Mouse (Mus musculus): ENCODE measurements around the gene Mycl. TPM values are rescaled to one million over a fixed set of nuclear protein-coding genes. Genes with fewer than 3 reads are reported as not detected.

Mycl gene
- polyA plus RNA-seq, 1 experiment from 2014 or later, result 13.0 TPM

GRCm38 (mm10) chr4:122960321-122961099 lies 34.9 kb upstream of the Mycl start:
- peak; percentile 28; the same call in 1 of the 2 replicates for ATAC-seq (ENCODE audit: insufficient read depth, low FRiP score)
- peaks cover 8% of the 10 kb centered on the region; the same call in 1 of the 2 replicates for H3K27me3 ChIP-seq (ENCODE audit: control insufficient read depth, insufficient read depth, low read length)
- peak overlapping the region; percentile 97 for H3K4me2 ChIP-seq (ENCODE audit: low read depth, low read length)
- WGBS, result under 1% methylated on average over 43 of the region's 43 CpGs
- H3K4me1 ChIP-seq (ENCODE audit: control insufficient read depth, insufficient read depth, low read length), result peaks cover 16% of the 10 kb centered on the region
- H3K9ac ChIP-seq (ENCODE audit: low read length), result peak overlapping the region; percentile 69
- H3K9me3 ChIP-seq (replicated peaks; ENCODE audit: control insufficient read depth, low read length), result no peaks in the 10 kb centered on the region
- H3K4me3 ChIP-seq (replicated peaks; ENCODE audit: low read length), result peak overlapping the region; percentile 60
- H3K36me3 ChIP-seq (ENCODE audit: control insufficient read depth, insufficient read depth, low read length), result no peaks in the 10 kb centered on the region
- peak overlapping the region; percentile 22; the same call in 1 of the 2 replicates for H3K27ac ChIP-seq (ENCODE audit: low read length)

- H3K9me3 ChIP-seq (replicated peaks; ENCODE audit: control insufficient read depth, low read length), result no peaks in the 10 kb centered on the region
- H3K9ac ChIP-seq (ENCODE audit: low read length), result peak within 1 kb of the TSS; percentile 69
- peaks cover 9% of the 10 kb centered on the region for H3K4me1 ChIP-seq (ENCODE audit: control insufficient read depth, insufficient read depth, low read length)
- WGBS, result under 1% methylated on average over 27 of the region's 27 CpGs
- peaks cover 8% of the 10 kb centered on the region; the same call in 1 of the 2 replicates for H3K27me3 ChIP-seq (ENCODE audit: control insufficient read depth, insufficient read depth, low read length)
- no peaks in the 10 kb centered on the region for H3K36me3 ChIP-seq (ENCODE audit: control insufficient read depth, insufficient read depth, low read length)
- H3K4me3 ChIP-seq (replicated peaks; ENCODE audit: low read length), result peak within 1 kb of the TSS; percentile 60
- peak within 1 kb of the TSS; percentile 22; the same call in 1 of the 2 replicates for H3K27ac ChIP-seq (ENCODE audit: low read length)
- peak; percentile 86 for ATAC-seq (ENCODE audit: insufficient read depth, low FRiP score)
- H3K4me2 ChIP-seq (ENCODE audit: low read depth, low read length), result peak within 1 kb of the TSS; percentile 97
Measured at GRCm38 (mm10) chr4:122961100-122961567, 34.3 kb upstream of the Mycl start, which contains the start of gene Mfsd2a. Gene Mfsd2a (minus strand): TSS chr4:122961188.

DNA sequence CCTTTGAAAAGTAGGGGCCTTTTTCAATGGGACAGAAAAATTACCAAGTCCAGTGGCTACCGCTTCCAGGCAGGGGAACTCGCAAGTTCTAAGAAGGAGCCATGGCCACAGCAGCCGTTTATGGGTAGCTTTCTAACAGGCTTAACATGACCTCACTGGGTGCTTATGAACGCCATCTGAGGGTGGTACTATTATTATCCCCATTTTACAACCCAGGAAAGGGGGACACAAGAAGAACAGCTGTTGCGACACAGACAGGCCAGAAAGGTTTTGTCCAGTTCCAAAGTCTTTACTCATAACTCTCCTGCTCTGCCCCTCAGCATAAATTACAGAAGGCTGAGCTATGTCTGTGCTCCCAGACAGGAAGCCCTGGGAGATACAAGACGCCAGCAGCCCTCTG lies 33.9 kb upstream of the Mycl start:
- no peak for ATAC-seq (ENCODE audit: insufficient read depth, low FRiP score)
- no peaks in the 10 kb centered on the region for H3K36me3 ChIP-seq (ENCODE audit: control insufficient read depth, insufficient read depth, low read length)
- H3K27ac ChIP-seq (ENCODE audit: low read length), result no peak overlapping the region
- peaks cover 9% of the 10 kb centered on the region; the same call in 1 of the 2 replicates for H3K4me1 ChIP-seq (ENCODE audit: control insufficient read depth, insufficient read depth, low read length)
- WGBS, result 47% methylated on average over 6 of the region's 6 CpGs
- H3K9ac ChIP-seq (ENCODE audit: low read length), result peak overlapping the region; percentile 69; the same call in 1 of the 2 replicates
- H3K9me3 ChIP-seq (replicated peaks; ENCODE audit: control insufficient read depth, low read length), result no peaks in the 10 kb centered on the region
- H3K4me3 ChIP-seq (replicated peaks; ENCODE audit: low read length), result peak overlapping the region; percentile 60
- peaks cover 8% of the 10 kb centered on the region; the same call in 1 of the 2 replicates for H3K27me3 ChIP-seq (ENCODE audit: control insufficient read depth, insufficient read depth, low read length)
- H3K4me2 ChIP-seq (ENCODE audit: low read depth, low read length), result peak overlapping the region; percentile 97

DNA sequence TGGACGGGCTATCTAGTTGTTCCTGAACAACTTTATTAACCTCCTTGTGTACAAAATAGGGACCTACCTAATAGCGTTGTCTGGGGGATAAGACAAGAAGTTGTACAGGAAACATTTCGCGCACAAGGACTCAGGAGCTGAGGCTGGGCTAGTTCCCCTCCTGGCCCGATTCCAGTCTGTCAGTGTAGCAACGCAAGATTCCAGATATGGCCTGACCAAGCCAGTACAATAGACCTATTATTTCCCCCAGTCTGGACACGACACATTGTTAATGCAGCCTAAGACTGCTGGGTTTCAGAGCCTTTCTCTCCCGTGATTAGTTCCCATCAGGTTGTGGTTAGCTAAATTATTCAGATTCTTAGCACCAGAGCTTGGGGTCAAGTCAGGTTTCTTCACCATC lies 32.7 kb upstream of the Mycl start:
- WGBS, result 49% methylated on average over 8 of the region's 8 CpGs
- Histone ChIP-seq H3K4me2 (ENCODE audit: low read depth, low read length) (no peak overlapping the region), H3K4me3 (replicated peaks; ENCODE audit: low read length) (no peak overlapping the region), H3K4me1 (ENCODE audit: control insufficient read depth, insufficient read depth, low read length) (peaks cover 9% of the 10 kb centered on the region; the same call in 1 of the 2 replicates), H3K27ac (ENCODE audit: low read length) (no peak overlapping the region), H3K27me3 (ENCODE audit: control insufficient read depth, insufficient read depth, low read length) (peaks cover 8% of the 10 kb centered on the region; the same call in 1 of the 2 replicates), H3K9me3 (replicated peaks; ENCODE audit: control insufficient read depth, low read length) (no peaks in the 10 kb centered on the region), H3K36me3 (ENCODE audit: control insufficient read depth, insufficient read depth, low read length) (no peaks in the 10 kb centered on the region), H3K9ac (ENCODE audit: low read length) (no peak overlapping the region)
- peak; percentile 49 for ATAC-seq (ENCODE audit: insufficient read depth, low FRiP score)

- ATAC-seq (ENCODE audit: insufficient read depth, low FRiP score), result no peak
- H3K36me3 ChIP-seq (ENCODE audit: control insufficient read depth, insufficient read depth, low read length), result no peaks in the 10 kb centered on the region
- H3K27me3 ChIP-seq (ENCODE audit: control insufficient read depth, insufficient read depth, low read length), result no peaks in the 10 kb centered on the region
Measured at GRCm38 (mm10) chr4:122968106-122968505, 27.3 kb upstream of the Mycl start.

DNA sequence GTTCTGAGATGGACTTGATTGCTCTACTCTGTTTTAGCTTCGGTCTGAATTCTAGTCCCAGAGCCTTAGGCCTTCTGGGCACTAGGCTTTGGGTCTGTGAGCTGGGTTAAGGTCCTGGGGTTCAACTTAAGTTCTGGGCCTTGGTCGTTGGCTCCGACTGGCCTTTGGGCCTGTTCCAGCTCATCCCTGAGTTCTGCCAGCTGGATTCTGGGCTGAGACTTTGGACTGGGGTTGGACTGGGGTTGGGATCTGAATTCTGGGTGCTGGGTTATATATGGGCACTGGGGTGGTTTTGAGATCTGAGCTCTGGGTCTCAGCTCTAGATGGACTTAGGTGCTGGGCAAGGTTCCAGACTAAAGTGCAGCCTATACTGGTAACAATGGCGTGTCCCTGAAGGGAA lies 24.3 kb upstream of the Mycl start:
- ATAC-seq (ENCODE audit: insufficient read depth, low FRiP score), result no peak
- Histone ChIP-seq H3K9me3 (replicated peaks; ENCODE audit: control insufficient read depth, low read length) (no peaks in the 10 kb centered on the region), H3K4me3 (replicated peaks; ENCODE audit: low read length) (no peak overlapping the region), H3K4me2 (ENCODE audit: low read depth, low read length) (no peak overlapping the region), H3K27me3 (ENCODE audit: control insufficient read depth, insufficient read depth, low read length) (no peaks in the 10 kb centered on the region), H3K27ac (ENCODE audit: low read length) (no peak overlapping the region; the same call in 1 of the 2 replicates), H3K9ac (ENCODE audit: low read length) (no peak overlapping the region), H3K36me3 (ENCODE audit: control insufficient read depth, insufficient read depth, low read length) (no peaks in the 10 kb centered on the region), H3K4me1 (ENCODE audit: control insufficient read depth, insufficient read depth, low read length) (no peaks in the 10 kb centered on the region)
- WGBS, result 80% methylated on average over 4 of the region's 4 CpGs

More at GRCm38 (mm10) chr4:122968106-122968505, 27.3 kb upstream of the Mycl start:
- Histone ChIP-seq H3K4me1 (ENCODE audit: control insufficient read depth, insufficient read depth, low read length) (no peaks in the 10 kb centered on the region), H3K9ac (ENCODE audit: low read length) (no peak overlapping the region), H3K9me3 (replicated peaks; ENCODE audit: control insufficient read depth, low read length) (no peaks in the 10 kb centered on the region), H3K4me2 (ENCODE audit: low read depth, low read length) (no peak overlapping the region), H3K27ac (ENCODE audit: low read length) (no peak overlapping the region), H3K4me3 (replicated peaks; ENCODE audit: low read length) (no peak overlapping the region)
- 47% methylated on average over 4 of the region's 4 CpGs for WGBS

DNA sequence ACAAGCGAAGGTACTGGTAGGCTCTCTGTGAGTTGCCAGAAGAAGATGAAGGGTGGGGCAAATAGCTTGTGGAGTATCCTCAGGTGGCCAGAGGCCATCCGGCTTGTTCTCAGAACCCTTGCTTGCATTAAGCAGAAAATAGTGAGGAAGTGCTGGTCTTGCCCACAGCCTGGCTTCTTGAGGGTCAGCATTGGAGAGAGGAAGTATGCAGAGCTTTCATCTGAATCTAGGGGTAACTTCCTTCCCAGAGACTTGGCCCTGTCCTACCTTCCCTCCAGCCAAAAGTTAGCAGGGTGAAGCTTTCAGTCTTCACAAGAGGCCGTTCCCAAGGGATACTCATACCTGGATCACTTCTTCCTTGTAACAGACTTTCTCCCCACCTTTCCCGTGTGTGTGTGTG lies 23.8 kb upstream of the Mycl start:
- no peaks in the 10 kb centered on the region for H3K9me3 ChIP-seq (replicated peaks; ENCODE audit: control insufficient read depth, low read length)
- H3K4me2 ChIP-seq (ENCODE audit: low read depth, low read length), result no peak overlapping the region
- no peak overlapping the region; the same call in none of the 2 replicates for H3K27ac ChIP-seq (ENCODE audit: low read length)
- H3K36me3 ChIP-seq (ENCODE audit: control insufficient read depth, insufficient read depth, low read length), result no peaks in the 10 kb centered on the region
- no peaks in the 10 kb centered on the region for H3K4me1 ChIP-seq (ENCODE audit: control insufficient read depth, insufficient read depth, low read length)
- H3K9ac ChIP-seq (ENCODE audit: low read length), result no peak overlapping the region
- H3K4me3 ChIP-seq (replicated peaks; ENCODE audit: low read length), result no peak overlapping the region
- no peak for ATAC-seq (ENCODE audit: insufficient read depth, low FRiP score)
- H3K27me3 ChIP-seq (ENCODE audit: control insufficient read depth, insufficient read depth, low read length), result no peaks in the 10 kb centered on the region
- WGBS, result 75% methylated on average over 4 of the region's 4 CpGs

DNA sequence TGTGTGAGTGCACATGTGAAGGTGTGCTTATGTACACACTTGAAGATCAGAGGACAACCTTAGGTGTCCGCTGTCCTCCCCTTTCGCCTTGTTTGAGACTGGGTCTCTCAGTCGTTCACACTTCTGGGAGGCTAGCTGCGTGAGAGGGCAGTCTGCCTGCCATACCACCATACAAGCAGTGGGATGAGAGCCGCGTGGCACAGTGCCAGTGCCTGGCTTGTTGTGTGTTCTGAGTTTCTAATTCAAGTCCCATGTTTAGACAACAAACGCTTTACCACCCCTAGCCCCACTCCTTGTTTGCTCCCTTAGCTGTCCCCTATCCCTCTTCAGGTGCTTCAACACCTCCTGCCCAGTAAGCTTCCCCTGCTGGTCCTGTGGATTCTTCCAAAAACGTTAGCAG lies 23.4 kb upstream of the Mycl start:
- H3K9me3 ChIP-seq (replicated peaks; ENCODE audit: control insufficient read depth, low read length), result no peaks in the 10 kb centered on the region
- H3K36me3 ChIP-seq (ENCODE audit: control insufficient read depth, insufficient read depth, low read length), result no peaks in the 10 kb centered on the region
- no peak overlapping the region for H3K9ac ChIP-seq (ENCODE audit: low read length)
- H3K27ac ChIP-seq (ENCODE audit: low read length), result peak overlapping the region; percentile 38; the same call in 1 of the 2 replicates
- 64% methylated on average over 8 of the region's 8 CpGs for WGBS
- no peaks in the 10 kb centered on the region for H3K27me3 ChIP-seq (ENCODE audit: control insufficient read depth, insufficient read depth, low read length)
- no peak overlapping the region for H3K4me3 ChIP-seq (replicated peaks; ENCODE audit: low read length)
- ATAC-seq (ENCODE audit: insufficient read depth, low FRiP score), result no peak
- H3K4me2 ChIP-seq (ENCODE audit: low read depth, low read length), result no peak overlapping the region
- H3K4me1 ChIP-seq (ENCODE audit: control insufficient read depth, insufficient read depth, low read length), result no peaks in the 10 kb centered on the region

DNA sequence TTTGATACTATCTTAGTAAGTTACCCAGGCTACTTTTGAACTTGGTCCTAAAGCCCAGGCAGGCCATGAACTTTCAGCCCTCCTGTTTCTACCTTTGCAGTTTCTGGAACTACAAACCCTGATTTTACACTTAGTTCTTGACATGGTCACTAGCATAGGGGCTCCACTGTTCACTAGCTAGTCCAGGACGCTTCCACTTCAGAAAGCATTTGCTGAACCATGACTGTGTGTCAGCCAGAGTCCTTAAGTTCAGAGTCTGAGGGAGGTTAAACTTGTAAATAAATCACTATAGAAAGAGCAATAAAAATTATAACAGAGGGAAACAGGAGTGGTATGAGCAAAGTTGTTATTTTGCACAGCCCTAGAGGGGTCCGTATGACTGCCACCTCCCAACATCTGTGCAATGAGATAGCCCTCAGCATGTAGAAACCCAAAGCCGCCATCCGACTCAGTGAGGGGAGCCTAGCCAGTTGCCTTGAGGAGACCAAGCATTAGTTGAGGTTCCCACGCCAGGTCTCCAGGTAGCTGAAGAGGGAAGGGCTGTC lies 20.4 kb upstream of the Mycl start:
- Histone ChIP-seq H3K4me2 (ENCODE audit: low read depth, low read length) (no peak overlapping the region), H3K27ac (ENCODE audit: low read length) (no peak overlapping the region), H3K4me1 (ENCODE audit: control insufficient read depth, insufficient read depth, low read length) (no peaks in the 10 kb centered on the region), H3K4me3 (replicated peaks; ENCODE audit: low read length) (no peak overlapping the region), H3K36me3 (ENCODE audit: control insufficient read depth, insufficient read depth, low read length) (no peaks in the 10 kb centered on the region), H3K9ac (ENCODE audit: low read length) (no peak overlapping the region), H3K27me3 (ENCODE audit: control insufficient read depth, insufficient read depth, low read length) (no peaks in the 10 kb centered on the region), H3K9me3 (replicated peaks; ENCODE audit: control insufficient read depth, low read length) (no peaks in the 10 kb centered on the region)
- no peak for ATAC-seq (ENCODE audit: insufficient read depth, low FRiP score)
- WGBS, result 81% methylated on average over 5 of the region's 5 CpGs
